Mouse (Mus musculus) spleen, adult 12 weeks (tissue): ENCODE measurements around the gene Bcl3.

Source experiments
- DNase-seq: peaks from one replicate; pipeline ENCODE4 v3.0.0; 2022; ENCODE audit warnings: low spot score

The Bcl3 gene

DNA sequence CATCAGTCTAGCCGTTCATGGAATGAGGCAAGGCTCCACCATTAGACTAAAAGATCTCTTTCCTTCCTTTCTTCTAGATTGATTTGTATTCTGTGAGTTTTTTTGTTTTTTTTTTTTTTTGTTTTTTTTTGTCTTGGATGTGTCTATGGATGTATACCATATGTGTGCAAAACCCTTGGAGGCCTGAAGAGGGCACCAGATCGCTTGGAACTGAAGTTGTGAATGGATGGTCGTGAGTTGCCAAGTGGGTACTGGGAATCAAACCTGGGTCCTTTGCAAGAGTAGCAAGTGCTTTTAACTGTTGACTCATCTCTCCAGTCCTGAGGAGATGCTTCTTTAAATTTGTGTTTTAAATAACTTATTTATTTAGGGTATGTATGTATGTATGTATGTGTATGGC is 11.5 kb upstream of the Bcl3 start:
- DNase-seq = no peak

DNA sequence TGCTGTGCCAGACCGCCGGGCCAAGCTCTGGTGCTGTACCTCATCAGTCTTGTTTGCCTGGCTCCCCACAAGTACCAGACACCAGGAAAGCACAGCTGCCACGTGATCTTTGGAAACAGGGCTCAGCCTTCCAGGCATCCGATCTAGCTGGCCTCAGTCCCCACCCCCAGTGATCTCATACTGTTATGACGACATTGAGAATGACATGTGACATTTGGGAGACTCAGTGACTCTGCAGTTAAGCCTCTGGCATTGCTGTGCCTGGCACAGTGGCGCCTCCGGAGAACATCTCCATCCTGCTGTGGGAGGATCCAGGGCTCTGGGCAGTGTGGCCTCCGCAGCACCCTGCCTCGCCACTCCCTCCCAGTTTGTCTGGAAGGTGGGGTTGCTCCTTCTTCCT is 9.3 kb upstream of the Bcl3 start:
- DNase-seq = no peak

DNA sequence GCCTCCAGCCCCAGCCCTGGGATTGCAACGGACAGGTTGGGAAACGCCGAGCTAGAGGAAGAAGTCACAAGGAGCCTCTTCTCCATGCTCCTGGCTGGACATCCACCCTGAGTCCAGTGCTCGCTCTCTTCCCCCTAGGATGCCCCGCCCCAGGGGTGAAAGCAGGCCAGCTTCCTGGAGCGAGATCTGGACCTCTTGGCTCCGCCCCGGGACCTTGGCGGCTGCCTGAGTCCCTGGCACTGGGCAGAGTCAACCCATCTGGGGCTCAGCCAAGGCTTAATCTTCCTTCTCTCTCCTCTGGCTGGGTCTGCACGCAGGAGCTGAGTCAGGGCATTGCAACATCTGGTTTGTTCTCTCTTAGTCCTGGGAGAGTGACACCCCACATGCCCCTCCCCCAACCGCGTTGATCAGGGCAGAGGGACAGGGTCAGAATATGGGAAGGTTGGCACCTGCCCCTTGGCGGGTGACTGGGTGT is 8.1 kb upstream of the Bcl3 start:
- DNase-seq = no peak

DNA sequence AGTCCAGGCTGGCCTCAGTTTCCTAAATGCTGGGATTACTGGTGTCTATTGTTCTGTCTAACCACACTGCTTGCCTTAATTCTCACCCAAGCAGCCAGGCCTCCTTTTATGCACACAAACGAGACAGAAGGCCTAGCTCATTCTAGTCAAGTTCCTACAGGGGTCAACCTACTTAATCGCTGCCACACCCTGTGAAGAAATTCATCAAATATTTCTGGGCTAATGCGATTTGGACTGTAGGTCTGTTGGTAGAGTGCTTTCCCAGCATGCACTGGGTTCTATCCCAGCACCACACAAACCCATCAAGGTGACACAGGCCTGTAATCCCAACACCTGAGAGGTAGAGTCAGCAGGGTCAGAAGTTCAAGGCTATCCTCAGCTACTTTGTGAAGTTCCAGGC is 7.1 kb upstream of the Bcl3 start:
- no peak for DNase-seq

DNA sequence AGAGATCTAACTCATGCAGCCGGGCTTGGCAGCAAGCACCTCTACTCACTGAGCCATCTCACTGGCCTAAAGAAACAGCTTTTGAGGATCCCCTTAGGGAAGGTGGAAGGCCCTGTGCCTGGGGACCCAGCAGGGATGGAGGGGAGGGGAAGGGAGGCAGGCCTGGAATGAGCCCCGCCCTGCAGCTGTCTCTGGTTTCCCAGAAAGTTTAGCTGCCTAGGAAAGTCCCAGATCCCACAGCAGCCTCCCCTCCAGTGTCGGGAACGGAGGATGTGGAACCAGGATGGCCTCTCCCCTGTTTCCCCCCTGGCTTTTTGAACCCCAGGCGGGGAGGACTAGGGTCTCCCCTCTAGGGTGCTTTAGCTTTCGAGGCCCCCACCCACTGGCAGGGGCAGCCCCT is 4.2 kb upstream of the Bcl3 start:
- DNase-seq = no peak

DNA sequence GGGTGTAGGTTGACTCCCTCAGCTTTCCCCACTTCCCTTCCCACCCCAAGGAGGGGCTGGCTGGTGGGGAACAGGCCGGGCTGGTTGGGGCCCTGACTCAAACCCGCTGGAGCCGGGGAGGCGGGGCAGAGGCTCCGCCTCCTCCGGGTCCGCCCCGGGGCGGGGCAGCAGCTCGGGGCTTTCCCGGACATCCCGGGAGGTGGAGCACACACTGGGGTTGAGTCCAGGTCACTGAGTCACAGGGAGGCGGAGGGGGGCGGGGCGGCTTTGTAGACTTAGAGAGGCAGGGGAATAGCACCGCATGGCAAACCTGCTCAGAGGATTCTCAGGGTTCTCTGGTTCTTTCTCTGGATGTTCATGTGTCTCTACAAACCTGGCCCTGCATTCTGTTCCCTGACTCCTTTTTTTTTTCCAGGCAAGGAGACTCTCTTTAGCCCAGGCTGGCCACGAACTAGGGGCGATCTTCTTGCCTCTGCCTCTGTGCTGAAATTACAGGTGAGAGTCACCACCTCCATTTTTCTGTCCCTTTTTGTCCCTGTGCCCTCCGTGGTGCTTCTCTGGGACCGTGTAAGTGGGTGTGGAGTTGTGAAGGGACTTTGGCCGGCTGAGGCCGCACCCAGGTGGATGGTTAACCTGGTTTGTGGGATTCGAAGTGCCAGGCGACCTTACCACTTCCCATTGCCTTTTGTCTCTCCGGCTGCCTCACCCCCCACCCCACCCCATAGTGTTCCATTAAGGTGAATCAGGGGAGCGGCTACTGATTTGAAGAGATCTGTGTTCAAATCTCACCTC is 1.8 kb upstream of the Bcl3 start:
- DNase-seq = peak; percentile 42

DNA sequence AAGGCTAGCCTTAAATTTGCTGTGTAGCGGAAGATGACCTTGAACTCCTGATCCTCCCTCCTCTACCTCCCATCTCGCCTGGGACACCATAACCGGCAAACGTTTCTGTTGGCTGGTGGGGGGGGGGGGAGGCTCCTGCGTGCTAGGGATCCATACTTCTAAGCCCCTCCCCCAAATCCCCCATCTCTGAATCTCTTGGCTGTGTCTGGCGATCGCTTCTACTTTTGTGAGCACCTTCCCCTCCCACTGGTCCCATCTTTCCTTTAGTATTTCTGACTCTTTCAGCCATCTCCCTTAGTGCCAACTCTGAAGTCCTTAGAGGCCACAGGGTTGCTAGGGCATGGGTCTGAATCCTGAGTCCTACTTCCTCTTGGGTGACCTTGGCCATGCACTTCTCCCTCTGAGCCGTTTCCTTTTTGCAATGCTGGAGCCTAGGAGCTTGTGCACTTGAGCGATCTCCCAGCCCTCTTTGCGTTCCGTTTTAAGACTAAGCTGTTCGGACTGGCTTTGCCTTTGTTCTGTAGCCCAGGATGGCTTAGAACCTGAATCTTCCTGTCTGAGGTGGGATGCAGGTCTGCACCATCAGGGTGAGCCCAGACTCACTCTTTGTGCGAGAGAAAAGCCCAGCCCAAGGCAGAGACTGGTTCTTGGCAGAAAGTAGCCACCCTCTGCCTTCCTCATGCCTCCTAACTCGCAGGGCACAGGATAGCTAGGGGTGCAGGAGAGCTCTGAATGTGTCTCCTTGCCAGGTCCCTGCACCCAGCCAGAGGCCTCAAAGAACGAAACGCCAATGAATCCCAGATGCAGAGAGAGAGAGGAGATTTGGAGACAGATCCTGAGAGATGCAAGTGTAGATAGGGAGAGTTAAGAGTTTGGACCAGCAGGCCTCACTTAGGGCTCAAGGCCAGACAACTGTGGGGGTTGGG is 949 bp upstream of the Bcl3 start:
- DNase-seq = no peak

DNA sequence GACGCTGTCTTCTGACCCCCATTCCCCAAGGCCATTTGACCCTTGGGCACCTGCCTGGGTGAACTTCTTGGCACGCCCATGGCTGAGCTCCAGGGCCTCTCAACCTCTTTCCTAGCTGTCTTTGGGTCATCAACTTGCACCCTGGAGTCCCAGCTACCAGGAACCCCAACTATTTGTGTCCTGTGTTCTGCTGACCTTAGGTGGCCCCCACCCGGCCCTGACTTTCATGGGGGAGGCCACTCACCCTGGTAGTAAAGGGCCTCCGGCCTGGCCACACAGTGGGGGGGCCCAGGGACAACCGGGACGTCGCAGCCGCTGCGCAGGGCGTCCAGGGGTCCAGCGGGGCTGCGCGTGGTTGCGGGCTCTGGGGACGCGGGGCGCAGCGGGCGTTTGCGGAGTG is 377 bp downstream of the Bcl3 start:
- DNase-seq = no peak

DNA sequence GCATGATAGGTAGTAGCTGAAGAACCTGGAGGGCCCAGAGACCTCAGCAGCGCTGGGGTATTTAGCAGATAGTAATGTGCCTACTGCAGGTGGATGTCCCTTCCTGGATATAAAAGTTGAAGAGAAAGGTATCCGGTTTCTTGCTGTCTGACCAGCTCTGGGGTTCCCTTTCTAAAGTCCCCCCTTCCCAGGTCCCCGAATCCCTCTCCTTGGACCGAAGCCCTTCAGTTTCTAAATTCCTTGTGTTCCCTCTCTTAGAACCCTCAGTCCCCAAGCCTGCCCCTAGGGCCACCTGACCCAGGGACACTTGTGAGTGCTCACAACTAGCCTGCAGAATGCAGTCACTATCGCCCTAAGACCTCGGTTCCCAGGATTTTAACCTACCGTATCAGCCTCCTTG is 937 bp downstream of the Bcl3 start:
- no peak for DNase-seq

DNA sequence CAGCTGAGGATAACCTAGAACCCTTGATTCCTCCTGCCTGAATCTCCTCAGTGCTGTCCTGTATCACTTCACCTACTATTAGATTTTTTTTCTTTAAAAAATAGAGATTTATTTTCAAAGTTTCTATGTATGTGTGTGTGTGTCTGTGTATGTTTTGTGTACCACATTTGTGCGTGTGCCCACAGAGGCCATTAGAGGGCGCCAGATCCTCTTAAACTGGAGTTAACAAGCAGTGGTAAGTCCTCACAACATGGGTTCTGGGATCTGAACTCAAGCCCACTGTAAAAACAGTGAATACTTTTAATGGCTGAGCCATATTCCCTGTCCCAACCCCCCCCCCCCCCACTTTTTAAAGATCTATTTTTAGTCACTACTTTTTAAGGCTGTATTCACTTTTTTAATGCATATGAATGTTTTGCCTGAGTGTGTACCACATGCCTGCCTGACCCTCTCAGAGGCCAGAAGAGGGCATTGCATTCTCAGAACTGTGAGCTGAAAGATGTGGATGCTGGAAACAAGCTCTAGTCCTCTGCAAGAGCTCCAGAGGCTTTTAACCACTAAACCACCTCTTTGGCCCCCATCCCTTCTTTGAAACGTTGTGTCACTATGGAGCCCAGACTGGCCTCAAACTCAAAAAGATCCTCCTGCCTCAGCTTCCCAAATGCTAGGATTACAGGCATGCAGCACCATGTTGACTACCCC is 2.1 kb downstream of the Bcl3 start:
- DNase-seq = no peak

DNA sequence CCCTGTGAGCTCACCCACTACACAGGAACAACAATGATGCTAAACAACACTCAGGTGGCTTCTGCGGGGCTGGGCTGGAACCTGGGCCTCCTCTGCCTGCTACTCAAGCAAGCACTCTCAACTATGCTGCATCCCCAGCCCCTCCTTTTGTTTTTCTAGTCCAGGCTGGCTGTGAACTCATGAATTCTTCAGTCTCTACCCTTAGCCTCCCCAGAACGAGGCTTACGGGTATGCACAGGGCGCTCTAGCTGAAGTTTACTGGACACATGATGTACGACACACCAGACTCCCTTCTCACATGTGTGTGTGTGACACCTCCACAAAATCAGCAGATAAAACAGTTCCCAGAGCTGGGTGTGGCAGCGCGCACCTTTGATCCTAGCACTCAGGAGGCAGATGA is 3.7 kb downstream of the Bcl3 start:
- no peak for DNase-seq

DNA sequence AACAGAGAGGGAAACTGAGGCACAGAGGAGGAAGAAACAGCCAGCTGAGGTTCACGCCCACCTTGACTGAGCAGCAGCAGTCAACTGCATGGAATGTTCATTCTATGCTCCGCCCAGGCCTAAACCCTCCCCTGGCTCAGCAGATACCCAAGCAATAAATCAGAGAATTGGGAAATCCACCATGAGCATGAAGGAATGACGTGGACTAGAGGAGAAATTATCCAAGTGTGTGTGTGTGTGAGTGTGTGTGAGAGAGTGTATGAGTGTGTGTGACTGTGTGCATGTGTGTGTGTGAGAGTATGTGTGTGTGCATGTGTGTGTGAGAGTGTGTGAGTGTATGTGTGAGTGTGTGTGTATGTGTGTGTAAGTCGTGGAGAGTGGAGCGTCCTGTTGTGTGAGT is 4.1 kb downstream of the Bcl3 start:
- DNase-seq = no peak

DNA sequence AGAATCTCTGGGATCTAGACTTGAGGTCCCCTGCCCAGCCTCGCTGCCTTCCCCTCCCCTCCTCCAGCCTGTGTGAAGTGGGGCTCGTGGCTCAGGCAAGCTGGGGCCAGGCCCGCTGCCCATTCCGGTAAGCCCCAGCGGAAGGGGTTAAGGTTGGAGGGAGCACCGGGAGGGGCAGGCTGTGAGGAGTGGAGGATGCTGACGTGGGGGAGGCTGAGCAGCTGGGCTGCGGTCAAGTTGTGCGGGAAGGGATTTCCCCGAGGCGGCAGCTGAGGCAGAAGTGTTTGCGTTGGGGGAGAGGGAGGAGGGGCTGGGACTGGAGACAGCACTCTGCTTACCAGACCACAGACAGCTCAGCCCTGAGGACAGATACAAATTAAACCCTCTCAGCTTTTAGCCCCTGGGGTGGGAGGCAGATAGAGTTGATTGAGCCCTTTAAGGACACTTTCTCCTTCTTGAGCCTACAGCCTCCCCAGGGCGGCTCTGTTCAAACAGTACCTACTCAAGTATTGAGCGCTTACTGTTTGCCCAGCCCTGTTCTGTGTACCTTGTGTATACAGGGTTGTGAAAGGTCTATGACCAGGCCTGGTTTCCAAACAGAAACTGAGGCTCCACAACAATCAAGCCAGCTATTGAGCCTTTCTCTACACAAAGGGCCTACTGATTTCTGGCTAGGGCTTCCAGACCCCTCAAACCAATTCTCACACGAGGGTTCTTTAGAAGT is 5.0 kb downstream of the Bcl3 start:
- DNase-seq = peak; percentile 69

DNA sequence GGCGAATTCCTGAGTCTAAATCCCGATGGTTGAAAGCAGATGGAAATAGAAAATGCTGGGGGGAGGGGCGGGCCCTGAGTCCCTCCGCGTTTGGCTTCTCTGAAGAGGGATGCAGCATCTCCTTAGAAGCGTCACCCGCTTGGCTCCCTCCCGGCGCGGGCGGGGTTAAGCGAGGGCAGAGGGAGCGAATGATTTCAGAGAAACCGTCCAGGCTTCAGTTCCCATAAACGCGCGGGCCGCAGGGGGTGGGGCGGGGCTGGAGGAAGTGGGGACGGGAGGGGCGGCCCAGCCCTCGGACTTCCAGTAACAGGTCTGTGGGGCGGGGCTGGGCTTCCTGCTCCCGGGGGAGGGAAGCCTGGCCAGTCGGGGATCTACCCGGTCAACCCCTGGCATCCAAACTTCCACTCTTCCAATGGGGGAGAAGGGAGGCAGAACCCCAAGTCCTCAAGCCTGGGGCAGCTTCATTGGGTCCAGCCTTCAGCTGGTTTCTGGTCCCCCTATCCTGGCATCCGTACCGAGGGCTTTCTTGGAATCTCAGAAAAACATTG is 6.3 kb downstream of the Bcl3 start:
- no peak for DNase-seq

DNA sequence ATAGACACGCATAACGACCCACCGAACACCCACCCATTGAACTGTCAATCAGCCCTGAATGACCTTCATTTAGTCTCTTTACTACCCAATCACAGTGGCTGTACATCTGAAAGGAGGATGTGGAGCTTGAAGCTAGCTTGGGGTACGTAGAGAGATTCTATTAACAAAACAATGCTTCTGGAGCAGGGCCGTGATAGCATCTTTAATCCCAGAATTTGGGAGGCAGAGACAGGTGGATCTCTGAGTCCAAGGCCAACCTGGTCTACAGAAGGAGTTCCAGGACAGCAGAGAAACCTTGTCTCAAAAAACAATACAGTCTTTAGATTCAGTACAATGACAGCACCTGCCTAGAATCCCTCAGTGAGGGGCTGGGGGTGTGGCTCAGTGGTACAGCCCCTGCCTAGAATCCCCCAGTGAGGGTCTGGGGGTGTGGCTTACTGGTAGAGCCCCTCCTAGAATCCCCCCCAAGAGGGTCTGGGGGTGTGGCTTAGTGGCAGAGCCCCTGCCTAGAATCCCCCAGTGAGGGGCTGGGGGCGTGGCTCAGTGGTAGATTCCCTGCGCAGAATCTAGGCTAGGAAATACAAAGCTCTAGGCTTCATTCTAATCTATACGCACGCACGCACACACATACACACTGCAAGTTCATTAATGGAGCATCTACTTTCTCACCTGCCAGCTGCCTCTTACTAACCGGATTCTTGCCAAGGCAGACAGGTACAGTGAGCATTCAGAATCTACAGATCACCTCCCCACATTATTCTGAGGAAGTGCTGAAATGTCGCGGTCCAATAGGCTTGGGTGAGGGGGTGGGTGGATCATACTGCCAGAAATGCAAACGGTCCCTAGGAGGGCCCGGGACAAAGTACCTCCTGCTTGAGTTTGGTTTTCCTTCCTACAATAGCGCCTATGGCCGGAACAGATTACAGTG is 7.0 kb downstream of the Bcl3 start:
- no peak for DNase-seq

DNA sequence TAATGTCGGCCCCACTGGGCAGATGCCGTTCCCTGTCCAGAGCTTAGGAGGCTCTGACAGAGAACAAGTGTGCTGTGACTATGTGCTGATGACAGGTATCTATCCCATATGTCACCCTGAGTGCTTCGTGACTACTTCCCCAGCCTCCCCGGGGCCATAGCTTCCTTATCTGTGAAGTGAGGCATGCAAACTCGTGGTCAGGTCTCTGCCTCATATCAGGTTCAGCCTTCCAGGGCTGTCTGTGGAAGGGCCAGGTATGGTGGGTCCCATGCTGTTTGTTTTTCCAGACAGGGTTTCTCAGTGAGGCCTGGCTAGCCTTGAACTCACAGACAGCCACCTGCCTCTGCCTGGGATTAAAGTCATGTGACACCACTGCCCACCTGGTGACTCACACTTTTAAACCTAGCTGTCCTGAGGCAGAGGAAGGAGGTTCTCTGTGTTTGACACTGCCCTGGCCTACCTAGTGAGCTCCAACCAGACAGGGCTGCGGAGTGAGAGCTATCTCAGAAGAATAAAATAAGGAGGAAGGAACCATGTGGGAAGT is 8.9 kb downstream of the Bcl3 start:
- DNase-seq = no peak

DNA sequence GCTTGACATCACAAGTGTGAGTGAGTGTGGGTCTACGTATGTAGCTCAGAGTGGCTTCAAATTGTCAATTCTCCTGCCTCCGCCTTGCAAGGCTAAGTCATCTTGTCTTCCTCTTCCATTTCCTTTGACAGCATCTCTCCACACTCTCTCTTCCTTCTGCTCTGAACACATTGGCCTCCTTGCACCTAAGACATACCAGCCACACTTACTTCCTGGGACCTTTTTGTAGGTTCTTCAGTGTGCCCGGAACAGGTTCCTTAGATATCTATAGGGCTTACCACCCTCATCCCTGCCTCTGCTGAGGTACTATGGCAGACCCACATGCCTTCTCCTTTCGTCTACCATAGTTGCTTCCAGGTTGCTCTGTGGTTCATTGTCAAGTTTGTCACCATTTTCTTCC is 9.4 kb downstream of the Bcl3 start:
- no peak for DNase-seq

DNA sequence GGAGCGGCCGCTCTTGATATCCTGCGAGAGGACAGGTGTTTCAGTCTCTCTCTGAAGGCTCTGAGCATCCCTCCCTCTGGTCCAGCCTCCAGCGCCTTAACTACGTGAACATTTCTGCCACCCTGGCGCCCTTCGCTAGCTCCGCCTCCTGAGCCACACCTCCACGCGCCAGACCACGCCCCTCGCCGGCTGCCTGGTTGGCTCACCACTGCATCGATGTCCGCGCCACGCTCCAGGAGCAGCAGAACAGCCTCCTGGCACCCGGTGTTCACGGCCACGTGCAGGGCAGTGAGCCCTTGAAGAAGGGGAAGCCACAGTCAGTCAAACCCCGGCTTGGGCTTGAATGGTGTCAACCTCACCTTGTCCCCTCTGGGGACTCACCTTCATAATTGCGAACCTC is 11.5 kb downstream of the Bcl3 start:
- DNase-seq = no peak

DNA sequence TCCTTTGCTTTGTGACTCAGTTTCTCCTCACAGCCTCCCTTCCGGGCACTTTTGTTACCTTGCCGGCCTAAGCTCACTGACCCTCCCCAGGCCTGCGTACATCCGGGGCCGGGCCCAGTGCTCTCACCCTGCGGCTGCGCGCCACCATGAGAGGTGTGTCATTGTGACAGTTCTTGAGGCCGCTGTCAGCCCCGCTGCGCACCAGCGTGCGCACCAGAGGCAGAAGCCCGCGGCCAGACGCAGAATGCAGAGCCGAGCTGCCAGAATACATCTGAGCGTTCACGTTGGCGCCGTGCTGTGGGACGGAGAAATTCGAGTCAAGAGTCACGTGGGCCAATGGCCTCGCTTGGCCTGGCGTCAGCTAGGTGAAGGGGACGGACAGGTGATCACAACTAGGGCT is 13.2 kb downstream of the Bcl3 start:
- DNase-seq = no peak

DNA sequence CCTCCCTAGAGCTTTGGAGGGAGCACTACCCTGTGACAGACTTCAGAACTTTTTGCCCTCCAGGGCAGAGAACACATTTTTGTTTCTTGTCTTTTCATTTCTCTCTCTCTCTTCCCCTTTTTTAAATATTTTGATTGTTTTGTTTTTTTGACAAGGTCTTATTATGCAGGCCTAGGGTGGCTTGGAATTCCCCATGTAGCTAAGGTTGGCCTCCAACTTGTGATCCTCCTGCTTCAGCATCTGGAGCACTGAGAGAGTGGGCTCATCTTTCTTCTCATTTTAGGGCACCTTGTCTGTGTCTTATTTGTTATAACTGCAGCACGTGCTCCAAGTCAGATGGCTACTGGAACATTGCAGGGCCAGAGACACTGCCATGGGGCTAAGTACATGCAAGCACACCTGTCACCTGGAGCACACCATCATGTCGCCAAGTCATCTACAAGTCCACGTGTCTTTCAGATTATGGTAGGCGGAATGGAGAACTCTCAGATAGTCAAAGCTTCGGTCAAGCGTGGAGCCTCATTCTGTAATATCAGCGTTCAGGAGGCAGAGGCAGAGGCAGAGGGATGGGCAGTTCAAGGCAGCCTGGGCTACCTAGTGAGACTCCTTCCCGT is 16.1 kb downstream of the Bcl3 start:
- DNase-seq = no peak
